Mouse (Mus musculus): ENCODE results near the gene Leng9. TPM values are rescaled to one million over a fixed set of nuclear protein-coding genes. Genes with fewer than 3 reads are reported as not detected.

Gene Leng9
- 4.6 and 5.4 TPM in 2 replicates for total RNA-seq (2014; fragmentation: Nextera tagmentation)
- total RNA-seq (2017): 3.7 TPM in 2 replicates
- polyA plus RNA-seq (2012): 1.8 and 2.9 TPM in 2 replicates

GRCm38 (mm10) chr7:4150059-4150541, at the start of gene Leng9:
Gene Leng9, minus strand, starts transcription at chr7:4150374.
- H3K9me3 ChIP-seq (replicated peaks): no peaks in the 10 kb centered on the region
- DNase-seq (ENCODE audit: low spot score) (no peak), ATAC-seq (ENCODE audit: extremely low read depth, insufficient number of reproducible peaks, low FRiP score, poor library complexity, severe bottlenecking) (no peak)
- peaks cover 84% of the 10 kb centered on the region for H3K4me1 ChIP-seq (ENCODE audit: insufficient read depth, low read depth, low read length)
- H3K4me3 ChIP-seq (ENCODE audit: low read depth, low read length): peak within 1 kb of the TSS; percentile 84
- TF ChIP-seq CTCF (IDR thresholded peaks at IDR 0.05; ENCODE audit: low read depth, low read length) (no peak), GATA2 (IDR thresholded peaks at IDR 0.05; ENCODE audit: borderline replicate concordance, low read depth, low read length) (no peak), POLR2AphosphoS5 (IDR thresholded peaks at IDR 0.05; ENCODE audit: insufficient replicate concordance, low read depth, low read length) (no peak), TAL1 (conservative IDR thresholded peaks at IDR 0.05; ENCODE audit: low read depth, low read length) (no peak), GATA1 (IDR thresholded peaks at IDR 0.05; ENCODE audit: borderline replicate concordance, low read length) (no peak)
- no peaks in the 10 kb centered on the region for H3K27me3 ChIP-seq (ENCODE audit: insufficient read depth, low read length)
- H3K36me3 ChIP-seq (replicated peaks): peaks cover 36% of the 10 kb centered on the region

- ATAC-seq (ENCODE audit: extremely low read depth, insufficient number of reproducible peaks, low FRiP score, poor library complexity, severe bottlenecking): no peak
- no peak for TF ChIP-seq GATA1 (IDR thresholded peaks at IDR 0.05; ENCODE audit: borderline replicate concordance, low read length)
- TF ChIP-seq CTCF (IDR thresholded peaks at IDR 0.05; ENCODE audit: low read depth, low read length): no peak
- no peak for TF ChIP-seq POLR2AphosphoS5 (IDR thresholded peaks at IDR 0.05; ENCODE audit: insufficient replicate concordance, low read depth, low read length)
- no peak for TF ChIP-seq GATA2 (IDR thresholded peaks at IDR 0.05; ENCODE audit: borderline replicate concordance, low read depth, low read length)
- TF ChIP-seq TAL1 (conservative IDR thresholded peaks at IDR 0.05; ENCODE audit: low read depth, low read length): no peak
- Histone ChIP-seq H3K4me3 (ENCODE audit: low read depth, low read length) (no peak overlapping the region), H3K36me3 (replicated peaks) (no peaks in the 10 kb centered on the region), H3K9me3 (replicated peaks) (no peaks in the 10 kb centered on the region), H3K27me3 (ENCODE audit: insufficient read depth, low read length) (no peaks in the 10 kb centered on the region), H3K4me1 (ENCODE audit: insufficient read depth, low read depth, low read length) (no peaks in the 10 kb centered on the region)
- no peak for DNase-seq (ENCODE audit: low spot score)
Measured at GRCm38 (mm10) chr7:4178438-4178837, 28.3 kb upstream of the Leng9 start.

GRCm38 (mm10) chr7:4170193-4170938, 20.2 kb upstream of the Leng9 start:
- no peaks in the 10 kb centered on the region for H3K9me3 ChIP-seq (replicated peaks)
- no peak overlapping the region for H3K4me3 ChIP-seq (ENCODE audit: low read depth, low read length)
- no peak for DNase-seq (ENCODE audit: low spot score)
- H3K4me1 ChIP-seq (ENCODE audit: insufficient read depth, low read depth, low read length): peaks cover 2% of the 10 kb centered on the region; the same call in 1 of the 2 replicates
- H3K27me3 ChIP-seq (ENCODE audit: insufficient read depth, low read length): no peaks in the 10 kb centered on the region
- TF ChIP-seq POLR2AphosphoS5 (IDR thresholded peaks at IDR 0.05; ENCODE audit: insufficient replicate concordance, low read depth, low read length): no peak
- no peak for TF ChIP-seq GATA2 (IDR thresholded peaks at IDR 0.05; ENCODE audit: borderline replicate concordance, low read depth, low read length)
- TF ChIP-seq TAL1 (conservative IDR thresholded peaks at IDR 0.05; ENCODE audit: low read depth, low read length): no peak
- TF ChIP-seq GATA1 (IDR thresholded peaks at IDR 0.05; ENCODE audit: borderline replicate concordance, low read length): no peak
- TF ChIP-seq CTCF (IDR thresholded peaks at IDR 0.05; ENCODE audit: low read depth, low read length): no peak
- no peaks in the 10 kb centered on the region for H3K36me3 ChIP-seq (replicated peaks)
- ATAC-seq (ENCODE audit: extremely low read depth, insufficient number of reproducible peaks, low FRiP score, poor library complexity, severe bottlenecking): no peak

- DNase-seq (ENCODE audit: low spot score): no peak
- H3K27me3 ChIP-seq (ENCODE audit: insufficient read depth, low read length): peaks cover 16% of the 10 kb centered on the region
- TF ChIP-seq GATA1 (IDR thresholded peaks at IDR 0.05; ENCODE audit: borderline replicate concordance, low read length) (no peak), TAL1 (conservative IDR thresholded peaks at IDR 0.05; ENCODE audit: low read depth, low read length) (no peak), GATA2 (IDR thresholded peaks at IDR 0.05; ENCODE audit: borderline replicate concordance, low read depth, low read length) (no peak), POLR2AphosphoS5 (IDR thresholded peaks at IDR 0.05; ENCODE audit: insufficient replicate concordance, low read depth, low read length) (no peak), CTCF (IDR thresholded peaks at IDR 0.05; ENCODE audit: low read depth, low read length) (no peak)
- H3K36me3 ChIP-seq (replicated peaks): no peaks in the 10 kb centered on the region
- peaks cover 14% of the 10 kb centered on the region; the same call in 1 of the 2 replicates for H3K4me1 ChIP-seq (ENCODE audit: insufficient read depth, low read depth, low read length)
- no peaks in the 10 kb centered on the region for H3K9me3 ChIP-seq (replicated peaks)
- ATAC-seq (ENCODE audit: extremely low read depth, insufficient number of reproducible peaks, low FRiP score, poor library complexity, severe bottlenecking): no peak
- no peak overlapping the region for H3K4me3 ChIP-seq (ENCODE audit: low read depth, low read length)
Measured at GRCm38 (mm10) chr7:4167098-4167497, 16.9 kb upstream of the Leng9 start.

- H3K4me1 ChIP-seq (ENCODE audit: insufficient read depth, low read depth, low read length): peaks cover 14% of the 10 kb centered on the region; the same call in 1 of the 2 replicates
- no peak for TF ChIP-seq TAL1 (conservative IDR thresholded peaks at IDR 0.05; ENCODE audit: low read depth, low read length)
- TF ChIP-seq POLR2AphosphoS5 (IDR thresholded peaks at IDR 0.05; ENCODE audit: insufficient replicate concordance, low read depth, low read length): no peak
- no peak for TF ChIP-seq CTCF (IDR thresholded peaks at IDR 0.05; ENCODE audit: low read depth, low read length)
- TF ChIP-seq GATA1 (IDR thresholded peaks at IDR 0.05; ENCODE audit: borderline replicate concordance, low read length): no peak
- no peak for TF ChIP-seq GATA2 (IDR thresholded peaks at IDR 0.05; ENCODE audit: borderline replicate concordance, low read depth, low read length)
- DNase-seq (ENCODE audit: low spot score): no peak
- no peaks in the 10 kb centered on the region for H3K36me3 ChIP-seq (replicated peaks)
- H3K4me3 ChIP-seq (ENCODE audit: low read depth, low read length): no peak overlapping the region
- ATAC-seq (ENCODE audit: extremely low read depth, insufficient number of reproducible peaks, low FRiP score, poor library complexity, severe bottlenecking): no peak
- H3K27me3 ChIP-seq (ENCODE audit: insufficient read depth, low read length): peaks cover 19% of the 10 kb centered on the region
- no peaks in the 10 kb centered on the region for H3K9me3 ChIP-seq (replicated peaks)
Measured at GRCm38 (mm10) chr7:4165286-4165685, 15.1 kb upstream of the Leng9 start.

Measured in G1E (cell line).